Mouse (Mus musculus): ENCODE measurements around the gene Megf6.

Megf6 gene

DNA sequence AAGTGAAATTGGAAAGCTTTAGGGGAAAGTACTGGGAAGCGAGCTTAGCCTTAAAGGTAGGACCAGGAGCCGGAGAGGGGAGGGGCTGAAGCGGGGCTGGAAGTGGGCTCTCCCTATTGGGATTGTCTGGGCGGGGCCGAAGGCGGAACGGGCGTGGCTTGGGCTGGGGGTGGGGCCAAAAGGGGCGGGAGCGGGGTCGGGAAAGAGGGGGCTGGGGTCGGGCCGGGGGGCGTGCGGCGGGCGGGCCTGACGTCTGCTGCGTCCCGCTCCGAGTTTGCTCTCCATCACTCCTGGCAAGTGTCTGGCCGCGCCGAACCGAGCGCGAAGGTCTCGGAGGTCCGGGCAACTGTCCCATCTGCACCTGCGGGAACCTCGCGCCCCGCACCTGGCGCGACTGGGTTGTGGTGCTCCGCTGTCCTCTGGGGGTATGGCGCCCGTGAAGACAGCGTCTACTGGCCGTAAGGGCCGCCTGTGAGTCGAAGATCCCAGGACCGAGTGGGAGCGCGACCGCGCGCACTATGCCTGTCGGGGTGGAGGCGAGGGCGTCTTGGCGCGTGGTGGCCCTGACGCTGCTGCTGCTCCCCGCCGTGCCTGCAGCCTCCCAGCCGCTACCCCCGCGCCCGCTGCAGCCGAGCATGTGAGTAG lies at the start of gene Megf6:
Gene Megf6, plus strand, starts transcription at position 225 of the 645 bp plus-strand sequence.
- DNase-seq, result peak; percentile 80

DNA sequence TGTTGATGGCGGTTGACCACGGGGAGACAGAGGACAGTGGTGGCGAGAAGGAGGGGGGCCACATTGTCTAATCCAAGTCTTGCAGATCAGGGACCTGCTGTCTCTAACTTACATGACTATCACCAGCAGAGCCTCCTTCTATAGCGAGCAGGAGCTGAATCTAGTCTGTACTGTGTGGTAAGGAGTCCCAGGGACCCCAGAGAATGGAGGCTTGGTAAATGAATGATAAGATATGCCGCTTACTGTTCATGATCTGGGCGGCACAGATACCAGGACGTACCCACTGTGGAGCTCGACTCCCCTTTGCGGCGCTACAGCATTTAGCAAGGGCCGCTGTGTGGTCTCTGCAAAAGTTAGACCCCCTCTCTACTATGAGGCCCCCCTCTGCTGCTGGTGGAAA lies 48.7 kb upstream of the Megf6 start:
- DNase-seq, result no peak

DNA sequence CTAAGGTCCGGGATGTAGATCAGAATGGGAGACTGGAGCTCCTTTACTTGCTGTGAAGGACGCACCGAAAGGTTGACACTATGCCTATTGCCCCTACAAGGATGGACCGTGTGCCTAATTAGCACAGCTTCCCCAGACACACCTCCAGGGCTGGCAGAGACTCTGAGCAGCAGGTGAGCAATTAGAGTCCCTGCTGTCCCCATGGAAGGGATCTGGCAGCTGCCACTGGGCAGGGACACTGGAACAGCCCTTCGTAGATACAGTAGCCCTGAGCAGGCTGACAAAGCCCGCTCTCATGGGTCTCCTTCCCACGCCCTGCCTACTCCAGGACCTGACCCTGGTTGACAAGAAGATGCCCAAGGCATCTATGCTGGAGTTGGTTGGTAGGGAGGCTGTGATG lies 48.2 kb upstream of the Megf6 start:
- DNase-seq, result no peak

DNA sequence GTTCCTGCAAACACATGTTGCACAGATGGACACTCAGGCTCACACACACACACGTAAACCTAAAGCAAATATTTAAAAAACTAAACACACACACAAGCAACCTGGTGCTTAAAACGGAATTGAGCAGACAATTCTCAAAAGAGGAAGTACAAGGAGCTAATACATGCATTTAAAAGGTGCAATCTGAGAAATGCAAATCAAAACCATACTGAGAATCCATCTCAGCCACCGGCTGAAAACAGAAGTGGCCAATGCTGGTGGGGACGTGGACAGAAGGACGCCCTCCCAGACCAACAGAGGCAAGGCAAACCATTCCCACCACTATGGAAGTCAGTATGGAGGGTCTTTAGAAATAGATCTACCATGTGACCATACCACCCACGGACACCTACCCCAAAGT lies 47.0 kb upstream of the Megf6 start:
- no peak for DNase-seq

DNA sequence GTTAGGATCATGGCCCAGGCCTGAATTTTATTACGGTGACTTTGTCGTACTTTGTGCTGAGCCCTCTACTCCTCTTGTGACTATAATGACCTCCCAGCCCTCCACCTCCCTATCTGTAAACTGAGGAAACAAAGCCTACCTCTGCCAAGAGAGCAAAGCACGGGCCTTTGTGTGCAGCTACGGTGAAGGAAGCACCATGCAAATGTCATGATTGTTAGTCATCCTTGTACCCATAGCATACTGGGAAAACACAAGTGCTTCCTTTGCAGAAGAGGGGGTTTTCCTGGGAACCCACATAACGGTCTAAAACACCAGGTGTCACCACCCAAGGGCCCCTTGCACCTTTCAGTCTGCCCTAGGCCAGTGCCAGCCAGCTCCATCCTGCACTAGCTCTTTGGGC lies 45.3 kb upstream of the Megf6 start:
- no peak for DNase-seq

DNA sequence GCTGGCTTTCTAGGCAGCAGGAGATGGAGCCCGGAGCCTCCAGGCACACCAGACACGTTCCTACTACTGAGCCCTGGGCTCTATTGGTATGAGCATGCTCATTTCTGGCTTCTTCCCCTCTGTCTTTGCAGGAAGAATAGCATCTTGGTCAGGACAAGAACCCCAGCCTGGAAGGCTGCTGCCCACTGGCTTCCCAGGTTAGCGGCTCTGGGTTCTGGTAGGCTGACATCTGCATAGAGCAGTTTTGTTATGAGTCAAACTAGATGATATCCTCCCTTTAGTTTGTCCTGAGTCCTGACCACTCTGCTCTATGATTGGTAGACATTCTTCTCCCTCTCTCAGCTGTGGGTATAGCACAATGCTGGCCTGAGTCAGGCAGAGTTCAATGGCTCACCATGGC lies 43.3 kb upstream of the Megf6 start:
- DNase-seq, result no peak

DNA sequence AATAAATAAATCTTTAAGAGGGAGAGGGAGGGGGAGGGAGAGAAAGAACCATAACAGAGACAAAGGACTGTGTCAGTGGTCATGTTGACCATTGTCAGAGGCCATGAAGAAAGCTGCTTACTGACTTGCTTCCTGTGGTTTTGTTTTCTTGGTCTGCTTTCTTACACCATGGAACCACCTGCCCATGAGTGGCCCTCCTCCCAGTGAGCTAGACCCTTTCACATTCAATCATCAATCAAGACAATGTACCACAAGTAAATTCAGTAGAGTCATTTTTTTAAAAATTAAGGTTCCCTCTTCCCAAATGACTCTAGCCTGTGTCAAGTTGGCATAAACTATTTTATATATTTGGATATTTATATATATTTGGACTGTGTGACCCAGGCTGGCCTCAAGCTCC lies 40.6 kb upstream of the Megf6 start:
- no peak for DNase-seq

GRCm38 (mm10) chr4:154131894-154132293 lies 38.6 kb upstream of the Megf6 start:
- DNase-seq, result no peak

DNA sequence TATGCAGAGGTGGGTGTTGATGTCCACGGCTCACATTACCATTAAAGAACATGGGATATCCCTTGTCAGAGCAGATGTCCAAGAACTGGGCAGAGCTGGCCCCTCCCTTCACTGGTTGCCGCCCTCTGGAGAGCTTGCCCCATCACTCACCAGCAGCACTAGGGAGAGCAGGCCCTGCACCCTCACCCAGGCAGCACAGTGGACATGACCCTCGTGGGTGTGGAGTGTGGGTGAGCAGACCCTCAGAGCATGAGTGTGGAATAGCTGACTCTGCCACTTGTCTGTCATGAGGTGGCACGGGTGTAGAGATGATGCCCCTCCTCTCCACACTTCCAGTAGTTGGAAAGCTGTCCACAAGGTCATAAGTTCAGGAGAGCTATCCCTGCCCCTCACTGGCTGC lies 35.7 kb upstream of the Megf6 start:
- no peak for DNase-seq

DNA sequence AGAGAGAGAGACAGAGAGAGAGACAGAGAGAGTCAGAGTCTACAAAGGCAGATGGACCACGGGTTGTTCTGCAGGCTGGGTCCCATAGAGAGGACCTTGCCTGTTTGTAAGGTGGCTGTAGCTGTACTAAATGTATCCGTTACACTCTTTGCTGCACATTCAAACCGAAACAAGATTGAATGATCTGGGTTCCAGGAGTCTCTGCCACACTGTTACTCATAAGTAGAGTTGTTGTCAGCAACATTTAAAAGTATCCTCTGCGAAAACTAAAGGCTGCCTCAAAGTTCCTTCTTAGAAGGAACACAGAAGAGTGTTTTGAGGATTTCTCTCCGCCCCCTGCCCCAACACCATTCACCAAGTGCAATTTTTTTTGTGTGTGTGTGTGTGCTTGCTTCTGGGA lies 33.4 kb upstream of the Megf6 start:
- DNase-seq, result no peak

DNA sequence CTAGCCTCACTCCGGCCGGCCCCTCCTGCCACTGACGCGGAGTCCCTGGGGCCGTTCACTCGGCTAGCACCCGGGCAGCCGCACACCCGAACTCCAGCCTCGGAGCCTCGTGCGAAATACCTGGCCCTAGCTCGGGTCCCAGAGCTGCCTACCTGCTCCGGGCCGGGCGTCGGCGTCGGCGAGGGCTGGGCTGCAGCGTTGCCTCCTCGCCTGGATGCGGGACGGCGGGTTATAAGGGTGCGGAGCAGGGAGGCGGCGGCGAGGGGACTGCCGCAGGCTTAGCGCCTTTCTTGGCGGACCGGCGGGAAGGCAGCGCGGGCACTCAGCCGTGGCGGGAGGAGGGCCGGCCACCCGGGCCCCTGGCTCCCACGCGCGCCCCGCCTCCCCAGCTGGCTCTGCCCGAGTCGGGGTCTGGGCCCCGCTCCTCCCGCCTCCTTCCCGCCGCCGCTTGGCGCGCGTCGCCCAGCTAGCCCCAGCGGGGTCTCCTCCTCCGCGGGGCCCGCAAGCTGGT lies 30.8 kb upstream of the Megf6 start:
- no peak for DNase-seq

- no peak for DNase-seq
These were observed 30.5 kb upstream of the Megf6 start, which contains the start of gene Trp73 for GRCm38 (mm10) chr4:154140182-154140212. Trp73 (minus strand) TSS chr4:154140208.

DNA sequence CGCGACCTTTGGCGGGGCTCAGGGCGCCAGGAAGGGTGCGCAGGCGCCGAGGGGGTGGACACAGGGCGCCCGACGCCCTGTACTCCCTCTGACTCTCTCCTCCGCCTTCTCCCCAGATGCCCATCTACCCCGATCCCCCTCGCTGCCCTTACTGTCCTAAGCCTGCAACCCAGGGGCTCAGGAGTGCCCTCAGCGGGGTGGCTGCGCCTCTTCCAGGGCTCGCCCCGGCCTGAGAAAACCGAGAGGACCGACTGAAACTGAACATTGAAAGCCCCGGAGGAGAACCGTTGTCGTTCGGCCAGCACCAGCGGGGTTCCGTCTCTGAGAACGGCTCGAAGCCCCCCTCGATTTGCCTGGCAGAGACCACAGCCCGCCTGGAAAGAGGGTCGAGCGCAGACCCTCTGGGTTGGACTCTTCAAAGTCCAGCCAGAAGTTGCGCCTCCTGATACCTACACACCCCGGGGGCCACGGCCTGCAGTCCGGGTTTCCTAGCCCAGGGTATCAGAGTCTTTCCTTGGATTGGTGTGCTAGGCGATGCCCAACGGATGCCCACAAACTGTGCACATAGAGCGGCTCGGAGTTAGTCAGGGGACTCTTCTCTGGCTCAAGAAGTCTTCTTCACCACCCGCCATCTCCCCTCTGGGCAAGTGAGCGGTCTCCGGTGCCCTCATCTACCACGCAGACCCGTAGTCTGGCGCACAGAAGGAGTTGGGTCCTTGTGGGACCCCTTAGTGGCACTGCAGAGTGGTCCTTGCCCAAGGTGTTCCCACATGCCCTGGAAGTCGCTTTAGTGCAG lies 30.1 kb upstream of the Megf6 start:
- no peak for DNase-seq

DNA sequence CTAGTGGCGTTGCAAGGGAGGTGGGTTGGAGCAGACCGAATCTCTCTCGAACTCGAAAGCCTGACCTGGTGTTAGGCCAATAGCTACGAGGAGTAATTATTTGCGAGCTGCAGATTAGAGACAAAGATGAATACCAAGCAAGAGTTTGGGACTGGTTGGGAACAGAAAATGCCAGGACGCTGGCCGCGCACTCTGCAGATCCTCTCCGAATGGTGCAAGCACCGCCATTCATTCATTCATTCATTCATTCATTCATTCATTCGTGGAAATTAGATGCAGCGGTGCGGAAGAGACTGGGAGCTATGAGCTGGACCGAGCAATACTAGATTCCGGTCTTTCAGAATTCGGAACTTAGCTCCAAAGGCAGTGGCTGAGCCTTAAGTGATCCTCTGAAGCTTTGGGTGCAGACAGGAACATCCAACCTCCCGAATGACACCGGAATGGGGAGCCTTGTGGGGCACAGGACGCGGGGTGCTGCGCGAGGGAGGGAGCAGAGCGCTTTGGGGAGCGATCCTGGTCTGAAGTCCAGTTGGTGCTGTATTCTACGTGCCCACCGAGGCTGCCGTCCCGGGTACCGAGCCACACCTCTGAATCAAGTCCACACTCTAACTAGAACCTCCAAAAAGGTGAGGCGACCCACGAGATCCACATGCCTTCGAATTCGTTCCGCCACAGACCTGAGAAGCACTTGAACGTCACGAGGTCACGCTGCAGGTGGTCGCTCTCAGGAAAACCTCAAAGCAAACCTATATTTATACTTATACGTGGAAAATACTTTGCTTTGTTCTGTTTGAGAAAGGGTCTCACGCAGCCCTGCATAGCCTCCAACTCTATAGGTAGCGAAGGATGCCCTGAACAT lies 29.3 kb upstream of the Megf6 start:
- DNase-seq, result no peak

DNA sequence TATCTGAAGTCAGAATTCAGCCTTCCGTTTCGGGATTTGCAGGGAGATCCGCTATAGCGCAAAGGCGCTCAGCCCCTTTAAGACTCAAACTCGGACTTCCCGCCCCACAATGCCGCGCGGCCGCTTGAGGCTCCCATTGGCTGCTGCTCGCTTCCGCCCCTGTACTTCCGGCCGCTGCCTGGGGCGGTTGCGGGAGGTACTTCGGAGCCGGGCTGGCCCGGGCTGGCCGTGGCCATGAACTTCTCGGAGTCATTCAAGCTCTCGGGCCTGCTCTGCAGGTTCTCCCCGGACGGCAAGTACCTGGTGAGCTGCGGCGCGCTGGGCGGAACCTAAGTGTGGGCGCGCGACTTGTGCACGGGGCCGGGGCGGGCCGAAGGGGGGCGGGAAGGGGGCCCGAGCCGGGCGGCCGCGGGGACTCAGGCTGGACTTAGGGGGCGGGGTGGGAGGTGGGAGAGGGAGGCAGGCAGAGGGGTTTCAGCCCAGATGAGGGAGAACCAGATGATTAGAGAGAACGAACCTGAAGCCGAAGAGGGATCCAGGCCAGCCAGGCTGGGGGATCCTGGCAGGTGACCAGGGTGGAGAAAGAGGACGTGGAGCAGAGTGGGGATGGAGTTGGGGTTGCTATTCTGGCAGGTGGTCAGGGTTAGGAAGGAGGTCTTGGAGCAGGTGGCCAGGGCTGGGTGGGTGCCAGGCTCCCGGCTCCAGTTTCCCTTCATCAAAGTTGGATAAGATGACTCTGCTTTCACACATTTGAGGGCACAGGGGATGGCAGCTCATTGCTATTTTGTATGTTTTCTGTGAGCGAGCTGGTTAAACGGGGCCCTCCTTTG lies 28.1 kb upstream of the Megf6 start, which contains the start of gene Wrap73:
Gene Wrap73, plus strand, starts transcription at position 162 of the 830 bp plus-strand sequence.
- DNase-seq, result peak; percentile 94

GRCm38 (mm10) chr4:154144712-154145111 lies 25.8 kb upstream of the Megf6 start:
- no peak for DNase-seq

- no peak for DNase-seq
These were observed 24.2 kb upstream of the Megf6 start for GRCm38 (mm10) chr4:154146342-154146741.

DNA sequence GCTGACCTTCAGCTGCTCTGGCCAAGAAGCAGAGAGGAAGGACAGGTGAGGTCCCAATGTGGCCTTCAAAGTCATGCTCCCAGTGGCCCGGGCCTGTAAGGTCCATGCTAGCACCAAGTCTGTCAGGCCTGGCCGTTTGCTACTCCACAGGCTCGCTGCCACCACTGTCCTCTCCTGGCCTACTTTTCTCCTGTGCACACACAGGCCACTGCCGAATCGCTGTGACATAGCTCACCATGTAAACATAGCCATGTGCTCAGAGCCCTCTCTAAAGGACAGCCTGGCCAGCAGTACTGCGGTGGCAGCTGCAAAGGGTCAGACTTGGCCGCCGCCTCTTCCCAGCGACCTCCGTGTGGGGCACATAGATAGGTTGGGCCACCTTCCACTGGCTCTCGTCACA lies 16.4 kb upstream of the Megf6 start:
- DNase-seq, result no peak

GRCm38 (mm10) chr4:154156050-154156449 lies 14.5 kb upstream of the Megf6 start:
- no peak for DNase-seq

GRCm38 (mm10) chr4:154157970-154158662 lies 12.4 kb upstream of the Megf6 start:
- no peak for DNase-seq

- DNase-seq, result peak; percentile 93
These were observed 11.5 kb upstream of the Megf6 start for GRCm38 (mm10) chr4:154159002-154159401.

- peak; percentile 63 for DNase-seq
These were observed 10.5 kb upstream of the Megf6 start for GRCm38 (mm10) chr4:154159961-154160537.
